Mouse (Mus musculus) ES-E14 (cell line): ENCODE data around the gene Tspo2.

ENCODE experiments used
- CHD2 ChIP-seq: IDR thresholded peaks from 2 replicates; pipeline ENCODE4 v1.6.1; 2014; ENCODE audit warnings: mild to moderate bottlenecking, low read depth, low read length, inconsistent platforms
- HCFC1 ChIP-seq: IDR thresholded peaks from 2 replicates; pipeline ENCODE4 v1.6.1; 2012; ENCODE audit warnings: low read length, inconsistent platforms, borderline replicate concordance; ENCODE audit not compliant: insufficient read depth
- MAFK ChIP-seq: IDR thresholded peaks from 2 replicates; pipeline ENCODE4 v1.6.1; 2014; ENCODE audit warnings: mild to moderate bottlenecking, low read depth, low read length, inconsistent platforms; ENCODE audit not compliant: insufficient read depth
- ZC3H11A ChIP-seq: IDR thresholded peaks from 2 replicates; pipeline ENCODE4 v1.6.1; 2012; ENCODE audit warnings: low read depth, mild to moderate bottlenecking, inconsistent platforms, low read length, borderline replicate concordance
- ZNF384 ChIP-seq: IDR thresholded peaks from 2 replicates; pipeline ENCODE4 v1.6.1; 2012; ENCODE audit warnings: low read depth, low read length, inconsistent platforms

DNA sequence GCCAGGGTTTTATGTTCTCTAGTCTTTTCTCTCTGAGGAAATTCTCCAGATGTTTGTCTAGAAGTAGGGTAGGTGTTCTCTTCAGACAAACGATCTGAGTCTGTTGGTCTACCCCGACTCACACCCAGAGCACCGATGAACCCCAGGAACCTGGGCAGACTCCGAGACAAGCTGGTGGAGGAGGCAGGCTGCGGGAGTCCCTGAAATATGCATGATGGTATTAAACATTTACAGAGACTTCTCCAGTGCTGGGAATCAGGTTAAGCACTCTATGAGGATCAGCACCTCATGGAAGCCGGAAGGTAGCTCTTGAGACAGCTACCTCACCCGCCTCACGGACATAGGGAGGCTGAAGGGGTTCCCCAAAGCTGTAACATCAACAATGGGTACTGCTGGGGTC lies 41.3 kb upstream of the Tspo2 start:
- TF ChIP-seq HCFC1 (no peak), ZNF384 (no peak), MAFK (no peak), ZC3H11A (no peak), CHD2 (no peak)
